Mouse (Mus musculus) limb, embryonic 13.5 days (tissue): ENCODE measurements around the gene Cep131. TPM values are rescaled to one million over a fixed set of nuclear protein-coding genes. Genes with fewer than 3 reads are reported as not detected.

Experiments
- ATAC-seq: fragments of 200-750 bp; cut with Nextera tagmentation; 2 replicates; pipeline ENCODE4 v1.8.0; 2017; ENCODE audit warnings: low read depth, moderate number of reproducible peaks, moderate TSS enrichment; ENCODE audit not compliant: low FRiP score
- H3K27ac ChIP-seq: fragments of 300-500 bp; sonication (generic); 2 replicates; pipeline ENCODE4 v1.5.1; 2015; ENCODE audit warnings: inconsistent platforms, mild to moderate bottlenecking, moderate library complexity
- H3K27me3 ChIP-seq: fragments of 300-500 bp; sonication (generic); 2 replicates; pipeline ENCODE4 v1.6.1; 2015; ENCODE audit warnings: mild to moderate bottlenecking, inconsistent platforms
- H3K36me3 ChIP-seq: fragments of 300-500 bp; sonication (generic); 2 replicates; pipeline ENCODE4 v1.6.1; 2015; ENCODE audit warnings: inconsistent platforms, mild to moderate bottlenecking, moderate library complexity
- H3K4me1 ChIP-seq: fragments of 300-500 bp; sonication (generic); 2 replicates; pipeline ENCODE4 v1.6.1; 2015; ENCODE audit warnings: inconsistent platforms
- H3K4me2 ChIP-seq: fragments of 300-500 bp; sonication (generic); replicated peaks from 2 replicates; pipeline ENCODE4 v1.6.1; 2015; ENCODE audit warnings: inconsistent platforms, mild to moderate bottlenecking, moderate library complexity
- H3K4me3 ChIP-seq: fragments of 300-500 bp; sonication (generic); 2 replicates; pipeline ENCODE4 v1.5.1; 2015; ENCODE audit warnings: moderate library complexity, mild to moderate bottlenecking, inconsistent platforms
- H3K9ac ChIP-seq: fragments of 300-500 bp; sonication (generic); 2 replicates; pipeline ENCODE4 v1.6.1; 2015; ENCODE audit warnings: mild to moderate bottlenecking, inconsistent platforms
- H3K9me3 ChIP-seq: fragments of 300-500 bp; sonication (generic); 2 replicates; pipeline ENCODE4 v1.6.1; 2016; ENCODE audit warnings: inconsistent platforms
- WGBS: fragments of 180-500 bp; shearing (Covaris S2); methylation state at CpG from one replicate; pipeline ENCODE4 v1.1.7; 2015; 5-methylcytosine and 5-hydroxymethylcytosine counted together
- polyA plus RNA-seq: library from polyadenylated mRNA; unstranded; fragments of >200 nt; fragmentation: Nextera tagmentation; extraction: Ambion mirVana; gene quantifications from 2 replicates; pipeline ENCODE4 v1.2.1, GENCODE M21; 2015

Cep131 gene
- polyA plus RNA-seq, 1 experiment from 2014 or later: 29.0 TPM

- peak; percentile 45; the same call in 1 of the 2 replicates for ATAC-seq
- Histone ChIP-seq H3K4me3 (no peak overlapping the region), H3K9me3 (no peaks in the 10 kb centered on the region), H3K4me2 (no peak overlapping the region), H3K9ac (no peak overlapping the region), H3K4me1 (peaks cover 13% of the 10 kb centered on the region; the same call in 1 of the 2 replicates), H3K27ac (no peak overlapping the region), H3K27me3 (no peaks in the 10 kb centered on the region), H3K36me3 (no peaks in the 10 kb centered on the region)
- 37% methylated on average over 10 of the region's 10 CpGs for WGBS
Measured at GRCm38 (mm10) chr11:120030145-120030901, 56.3 kb downstream of the Cep131 start.

- ATAC-seq: peak; percentile 18; the same call in 1 of the 2 replicates
- no peak overlapping the region for H3K4me3 ChIP-seq
- no peaks in the 10 kb centered on the region for H3K27me3 ChIP-seq
- H3K9me3 ChIP-seq: no peaks in the 10 kb centered on the region
- no peak overlapping the region for H3K27ac ChIP-seq
- H3K4me1 ChIP-seq: peaks cover 13% of the 10 kb centered on the region; the same call in 1 of the 2 replicates
- no peak overlapping the region for H3K4me2 ChIP-seq
- WGBS: 45% methylated on average over 9 of the region's 9 CpGs
- no peak overlapping the region for H3K9ac ChIP-seq
- H3K36me3 ChIP-seq: no peaks in the 10 kb centered on the region
Measured at GRCm38 (mm10) chr11:120029431-120030144, 57.0 kb downstream of the Cep131 start.

- 81% methylated on average over 18 of the region's 18 CpGs for WGBS
- Histone ChIP-seq H3K27me3 (no peaks in the 10 kb centered on the region), H3K9ac (no peak overlapping the region), H3K36me3 (no peaks in the 10 kb centered on the region), H3K4me3 (no peak overlapping the region), H3K27ac (no peak overlapping the region), H3K4me2 (no peak overlapping the region), H3K4me1 (peaks cover 10% of the 10 kb centered on the region; the same call in 1 of the 2 replicates), H3K9me3 (no peaks in the 10 kb centered on the region)
- no peak for ATAC-seq
Measured at GRCm38 (mm10) chr11:120028319-120029092, 58.1 kb downstream of the Cep131 start.

- no peak overlapping the region for H3K4me3 ChIP-seq
- WGBS: 80% methylated on average over 3 of the region's 3 CpGs
- no peak overlapping the region for H3K4me2 ChIP-seq
- H3K9me3 ChIP-seq: no peaks in the 10 kb centered on the region
- no peak overlapping the region for H3K9ac ChIP-seq
- H3K27me3 ChIP-seq: no peaks in the 10 kb centered on the region
- no peak overlapping the region for H3K27ac ChIP-seq
- no peak for ATAC-seq
- H3K4me1 ChIP-seq: peaks cover 20% of the 10 kb centered on the region
- no peaks in the 10 kb centered on the region for H3K36me3 ChIP-seq
Measured at GRCm38 (mm10) chr11:120026941-120027340, 59.7 kb downstream of the Cep131 start.

- Histone ChIP-seq H3K9me3 (no peaks in the 10 kb centered on the region), H3K4me2 (no peak overlapping the region), H3K27ac (no peak overlapping the region), H3K9ac (peak overlapping the region; percentile 50; the same call in 1 of the 2 replicates), H3K4me3 (no peak overlapping the region), H3K27me3 (no peaks in the 10 kb centered on the region), H3K4me1 (peaks cover 30% of the 10 kb centered on the region), H3K36me3 (no peaks in the 10 kb centered on the region)
- ATAC-seq: no peak
- WGBS: 59% methylated on average over 12 of the region's 12 CpGs
Measured at GRCm38 (mm10) chr11:120022841-120023240, 63.8 kb downstream of the Cep131 start.

GRCm38 (mm10) chr11:120022216-120022615 lies 64.4 kb downstream of the Cep131 start:
- Histone ChIP-seq H3K9me3 (no peaks in the 10 kb centered on the region), H3K36me3 (no peaks in the 10 kb centered on the region), H3K4me3 (no peak overlapping the region), H3K9ac (0 out of 2 replicates have a peak overlapping the region, but pooled peaks have one; percentile 13), H3K27me3 (no peaks in the 10 kb centered on the region), H3K4me1 (peaks cover 30% of the 10 kb centered on the region), H3K27ac (no peak overlapping the region), H3K4me2 (no peak overlapping the region)
- no peak for ATAC-seq
- WGBS: 41% methylated on average over 8 of the region's 8 CpGs

- H3K36me3 ChIP-seq: no peaks in the 10 kb centered on the region
- H3K4me1 ChIP-seq: peaks cover 27% of the 10 kb centered on the region
- H3K27ac ChIP-seq: no peak overlapping the region
- WGBS: 91% methylated on average over 16 of the region's 16 CpGs
- no peak overlapping the region for H3K9ac ChIP-seq
- no peaks in the 10 kb centered on the region for H3K9me3 ChIP-seq
- no peaks in the 10 kb centered on the region for H3K27me3 ChIP-seq
- H3K4me2 ChIP-seq: no peak overlapping the region
- no peak overlapping the region for H3K4me3 ChIP-seq
- ATAC-seq: no peak
Measured at GRCm38 (mm10) chr11:120021367-120021766, 65.3 kb downstream of the Cep131 start.

- Histone ChIP-seq H3K9me3 (no peaks in the 10 kb centered on the region), H3K9ac (no peak overlapping the region), H3K4me2 (no peak overlapping the region), H3K27ac (peak overlapping the region; percentile 12; the same call in 1 of the 2 replicates), H3K36me3 (no peaks in the 10 kb centered on the region), H3K27me3 (no peaks in the 10 kb centered on the region), H3K4me1 (peaks cover 27% of the 10 kb centered on the region), H3K4me3 (no peak overlapping the region)
- WGBS: 57% methylated on average over 23 of the region's 23 CpGs
- ATAC-seq: no peak
Measured at GRCm38 (mm10) chr11:120019542-120020440, 66.8 kb downstream of the Cep131 start.

- Histone ChIP-seq H3K4me3 (no peak overlapping the region), H3K27me3 (peaks cover 8% of the 10 kb centered on the region), H3K27ac (no peak overlapping the region), H3K36me3 (no peaks in the 10 kb centered on the region; the same call in 1 of the 2 replicates), H3K9me3 (no peaks in the 10 kb centered on the region), H3K4me2 (no peak overlapping the region), H3K9ac (peak overlapping the region; percentile 20; the same call in 1 of the 2 replicates), H3K4me1 (peaks cover 22% of the 10 kb centered on the region)
- WGBS: 80% methylated on average over 8 of the region's 8 CpGs
- no peak for ATAC-seq
Measured at GRCm38 (mm10) chr11:120017011-120017410, 69.6 kb downstream of the Cep131 start.

- Histone ChIP-seq H3K27me3 (peaks cover 30% of the 10 kb centered on the region), H3K4me1 (peaks cover 23% of the 10 kb centered on the region), H3K9ac (no peak overlapping the region), H3K4me3 (no peak overlapping the region), H3K4me2 (no peak overlapping the region), H3K9me3 (no peaks in the 10 kb centered on the region), H3K27ac (no peak overlapping the region), H3K36me3 (peaks cover 5% of the 10 kb centered on the region)
- 91% methylated on average over 4 of the region's 4 CpGs for WGBS
- no peak for ATAC-seq
Measured at GRCm38 (mm10) chr11:120014758-120015157, 71.9 kb downstream of the Cep131 start.
